Mouse (Mus musculus) kidney, postnatal 0 days (tissue): ENCODE measurements around the gene Ccl5. TPM values are rescaled to one million over a fixed set of nuclear protein-coding genes. Genes with fewer than 3 reads are reported as not detected.
A peak's percentile ranks its signal among the peaks of the same experiment; 100 is the strongest.

ENCODE experiments used
- ATAC-seq: fragments of 200-750 bp; cut with Nextera tagmentation; replicated peaks from 2 replicates; pipeline ENCODE4 v1.8.0; 2017; ENCODE audit warnings: low read depth, moderate number of reproducible peaks, moderate TSS enrichment, moderate library complexity; ENCODE audit not compliant: low FRiP score
- DNase-seq: peaks from one replicate; pipeline ENCODE4 v3.0.0-alpha.2; 2016; ENCODE audit warnings: low spot score
- H3K27ac ChIP-seq: fragments of 300-500 bp; sonication (generic); 2 replicates; pipeline ENCODE4 v1.5.1; 2014; ENCODE audit warnings: mild to moderate bottlenecking
- H3K27me3 ChIP-seq: fragments of 300-500 bp; sonication (generic); 2 replicates; pipeline ENCODE4 v1.6.1; 2014; ENCODE audit warnings: low read length, mixed read lengths; ENCODE audit not compliant: insufficient read depth
- H3K36me3 ChIP-seq: fragments of 300-500 bp; sonication (generic); 2 replicates; pipeline ENCODE4 v1.6.1; 2014; ENCODE audit warnings: low read length, mixed read lengths; ENCODE audit not compliant: insufficient read depth
- H3K4me1 ChIP-seq: fragments of 300-500 bp; sonication (generic); replicated peaks from 2 replicates; pipeline ENCODE4 v1.6.1; 2014; ENCODE audit warnings: antibody characterized with exemption, low read length, mixed read lengths; ENCODE audit not compliant: insufficient read depth
- H3K4me2 ChIP-seq: fragments of 300-500 bp; sonication (generic); 2 replicates; pipeline ENCODE4 v1.6.1; 2014; ENCODE audit warnings: mild to moderate bottlenecking, low read length, moderate library complexity, mixed read lengths
- H3K4me3 ChIP-seq: fragments of 300-500 bp; sonication (generic); replicated peaks from 2 replicates; pipeline ENCODE4 v1.5.1; 2014; ENCODE audit warnings: low read depth, low read length
- H3K9ac ChIP-seq: fragments of 300-500 bp; sonication (generic); 2 replicates; pipeline ENCODE4 v1.6.1; 2014; ENCODE audit warnings: low read depth, low read length
- H3K9me3 ChIP-seq: fragments of 300-500 bp; sonication (generic); replicated peaks from 2 replicates; pipeline ENCODE4 v1.6.1; 2016; ENCODE audit warnings: low read length, inconsistent platforms, mixed read lengths
- CTCF ChIP-seq: IDR thresholded peaks from 2 replicates; pipeline ENCODE4 v1.5.1; 2016; ENCODE audit warnings: antibody characterized with exemption, low read depth, mild to moderate bottlenecking, moderate library complexity
- WGBS: fragments of 180-500 bp; shearing (Covaris S2); extraction: QIAGEN DNeasy Blood & Tissue Kit; methylation state at CpG from one replicate; pipeline ENCODE4 v1.1.7; 2014; 5-methylcytosine and 5-hydroxymethylcytosine counted together
- polyA plus RNA-seq: library from polyadenylated mRNA; unstranded; fragments of >200 nt; fragmentation: Nextera tagmentation; extraction: Ambion mirVana; gene quantifications from 2 replicates; pipeline ENCODE4 v1.2.1, GENCODE M21; 2015

Ccl5 gene
- polyA plus RNA-seq, 1 experiment from 2014 or later, result 0.79 TPM

DNA sequence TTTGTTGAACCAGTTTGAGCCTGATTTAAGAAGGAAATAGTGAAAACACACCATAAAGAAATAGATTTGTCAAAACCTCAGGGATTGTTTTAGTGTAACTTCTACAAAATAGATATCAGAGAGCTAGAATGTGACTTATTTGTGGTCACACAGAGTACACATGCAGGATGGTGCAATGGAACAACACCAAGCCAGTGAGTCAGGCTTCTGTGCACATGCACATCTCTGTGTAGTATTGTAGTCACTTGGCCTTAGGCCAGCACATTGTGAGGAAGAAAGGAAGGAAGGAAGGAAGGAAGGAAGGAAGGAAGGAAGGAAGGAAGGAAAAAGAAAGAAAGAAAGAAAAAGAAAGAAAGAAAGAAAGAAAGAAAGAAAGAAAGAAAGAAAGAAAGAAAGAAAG is 13.2 kb downstream of the Ccl5 start:
- ATAC-seq (no peak), DNase-seq (no peak)
- Histone ChIP-seq H3K36me3 (no peaks in the 10 kb centered on the region), H3K27me3 (no peaks in the 10 kb centered on the region), H3K4me2 (no peak overlapping the region), H3K4me3 (no peak overlapping the region), H3K9ac (no peak overlapping the region), H3K27ac (no peak overlapping the region), H3K9me3 (no peaks in the 10 kb centered on the region), H3K4me1 (no peaks in the 10 kb centered on the region)
- no peak for TF ChIP-seq CTCF

DNA sequence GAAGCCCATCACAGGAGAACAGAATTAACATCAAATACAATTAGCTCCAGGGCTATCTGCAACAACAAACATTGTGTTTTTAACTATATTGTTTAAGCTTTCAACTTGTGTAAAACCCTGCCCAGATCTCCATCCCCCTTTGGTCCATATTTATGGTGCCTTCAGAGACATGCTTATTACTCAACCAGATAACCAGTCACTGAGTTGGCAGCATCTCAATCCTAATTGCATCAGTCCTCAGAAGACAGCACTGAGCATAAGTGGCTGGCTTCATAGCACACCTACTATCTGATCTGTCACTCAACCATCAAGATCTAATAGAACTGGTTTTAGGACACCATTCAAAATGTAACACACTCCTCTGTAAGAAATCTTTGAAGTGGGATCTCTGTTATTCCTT is 20.8 kb downstream of the Ccl5 start:
- Histone ChIP-seq H3K27me3 (no peaks in the 10 kb centered on the region), H3K4me2 (no peak overlapping the region), H3K27ac (no peak overlapping the region), H3K9me3 (no peaks in the 10 kb centered on the region), H3K4me1 (no peaks in the 10 kb centered on the region), H3K36me3 (peaks cover 8% of the 10 kb centered on the region), H3K9ac (no peak overlapping the region), H3K4me3 (no peak overlapping the region)
- no peak for ATAC-seq
- no peak for TF ChIP-seq CTCF
- no peak for DNase-seq

DNA sequence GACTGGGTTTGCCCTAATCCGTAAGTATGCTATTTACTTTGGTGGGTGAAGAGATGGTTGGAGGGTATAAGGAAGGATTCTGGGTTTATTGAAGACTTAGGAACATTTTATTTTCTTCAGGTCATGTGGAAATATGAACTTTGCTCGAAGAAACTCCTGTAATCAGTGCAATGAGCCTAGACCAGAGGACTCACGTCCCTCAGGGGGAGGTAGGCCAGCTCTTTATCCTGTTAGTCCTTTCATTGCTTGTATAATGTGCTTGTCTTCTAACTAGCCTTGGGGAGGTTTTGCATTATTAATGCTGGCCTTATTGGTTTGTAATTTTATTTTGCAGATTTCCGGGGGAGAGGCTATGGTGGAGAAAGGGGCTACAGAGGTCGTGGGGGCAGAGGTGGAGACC is 26.0 kb downstream of the Ccl5 start:
- Histone ChIP-seq H3K4me2 (no peak overlapping the region), H3K27ac (no peak overlapping the region), H3K27me3 (no peaks in the 10 kb centered on the region), H3K9me3 (no peaks in the 10 kb centered on the region), H3K36me3 (peaks cover 31% of the 10 kb centered on the region), H3K4me3 (no peak overlapping the region), H3K9ac (no peak overlapping the region), H3K4me1 (no peaks in the 10 kb centered on the region)
- DNase-seq, result no peak
- no peak for ATAC-seq
- no peak for TF ChIP-seq CTCF
- WGBS, result 91% methylated on average over 5 of the region's 5 CpGs

DNA sequence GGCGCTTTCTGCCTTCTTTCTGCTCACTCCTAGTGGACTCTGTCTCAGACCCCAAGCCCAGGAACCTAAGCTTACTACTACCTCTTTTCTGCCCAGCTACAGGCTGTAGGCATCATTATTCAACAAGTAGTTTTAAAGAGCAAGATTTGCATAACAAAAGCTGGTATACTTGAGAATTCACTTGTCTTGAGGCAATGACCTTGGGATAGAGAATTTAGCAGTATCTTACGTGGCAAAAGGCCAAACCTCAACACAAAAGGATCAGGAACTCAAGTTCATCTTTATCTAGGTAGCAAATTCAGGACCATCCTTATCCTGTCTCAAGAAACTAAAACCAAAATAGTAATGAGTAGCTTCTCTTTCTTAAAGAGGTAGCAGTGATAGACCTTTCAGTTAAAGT is 34.7 kb downstream of the Ccl5 start:
- Histone ChIP-seq H3K4me3 (no peak overlapping the region), H3K4me1 (no peaks in the 10 kb centered on the region), H3K27ac (no peak overlapping the region), H3K9ac (no peak overlapping the region), H3K36me3 (peaks cover 3% of the 10 kb centered on the region; the same call in 1 of the 2 replicates), H3K4me2 (no peak overlapping the region), H3K9me3 (no peaks in the 10 kb centered on the region), H3K27me3 (no peaks in the 10 kb centered on the region)
- no peak for TF ChIP-seq CTCF
- 91% methylated on average over 2 of the region's 2 CpGs for WGBS
- ATAC-seq, result no peak
- no peak for DNase-seq

DNA sequence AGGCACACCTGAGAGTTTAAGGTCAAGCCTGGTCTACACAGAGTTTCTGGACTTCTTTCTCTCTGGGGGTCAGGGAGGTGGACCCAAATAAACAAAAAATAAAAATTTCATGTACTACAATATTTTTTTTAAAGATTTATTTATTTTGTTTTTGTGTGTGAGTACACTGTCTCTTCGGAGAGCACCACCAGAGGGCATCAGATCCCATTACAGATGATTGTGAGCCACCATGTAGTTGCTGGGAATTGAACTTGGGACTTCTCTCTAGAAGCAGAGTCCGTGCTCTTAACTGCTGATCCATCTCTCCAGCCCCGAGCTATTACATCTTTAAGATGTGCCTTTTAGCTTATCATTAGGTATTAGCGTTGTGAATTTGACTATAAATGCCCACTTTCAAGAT is 38.8 kb downstream of the Ccl5 start:
- WGBS, result 83% methylated on average over 4 of the region's 4 CpGs
- Histone ChIP-seq H3K36me3 (peaks cover 14% of the 10 kb centered on the region; the same call in 1 of the 2 replicates), H3K27me3 (no peaks in the 10 kb centered on the region), H3K4me2 (no peak overlapping the region), H3K4me1 (no peaks in the 10 kb centered on the region), H3K4me3 (no peak overlapping the region), H3K9me3 (no peaks in the 10 kb centered on the region), H3K9ac (no peak overlapping the region), H3K27ac (no peak overlapping the region)
- no peak for DNase-seq
- TF ChIP-seq CTCF, result peak; percentile 40
- ATAC-seq, result no peak

Other genes with a start within 250 kb of the Ccl5 start
- gene Slfn14, start 243.8 kb downstream of the Ccl5 start, polyA plus RNA-seq, result 0.08 TPM in 1 of 2 replicates, not detected in the other
- 42.4 and 45.1 TPM in 2 replicates for gene Ap2b1, start 231.5 kb downstream of the Ccl5 start, polyA plus RNA-seq
- gene Pex12, start 227.9 kb downstream of the Ccl5 start, polyA plus RNA-seq, result 12.2 and 12.7 TPM in 2 replicates
- gene Rasl10b, start 121.4 kb downstream of the Ccl5 start, polyA plus RNA-seq, result 0.38 and 0.49 TPM in 2 replicates
- not detected in 2 replicates for gene Gas2l2, start 101.1 kb downstream of the Ccl5 start, polyA plus RNA-seq
- gene 1700020L24Rik, start 92.8 kb downstream of the Ccl5 start, polyA plus RNA-seq, result 0.22 TPM in 1 of 2 replicates, not detected in the other
- 1.9 and 2.2 TPM in 2 replicates for gene Mmp28, start 67.4 kb downstream of the Ccl5 start, polyA plus RNA-seq
- 5.7 and 6.7 TPM in 2 replicates for gene Taf15, start 57.4 kb downstream of the Ccl5 start, polyA plus RNA-seq
- gene Heatr9, start 8.3 kb downstream of the Ccl5 start, polyA plus RNA-seq, result not detected in 2 replicates
- gene Ccl9, start 48.1 kb upstream of the Ccl5 start, polyA plus RNA-seq, result 3.6 and 4.1 TPM in 2 replicates
- 9.5 and 12.0 TPM in 2 replicates for gene Ccl6, start 62.6 kb upstream of the Ccl5 start, polyA plus RNA-seq
- gene Rpl9-ps1, start 115.1 kb upstream of the Ccl5 start, polyA plus RNA-seq, result not detected in 2 replicates
- gene Ccl3, start 118.8 kb upstream of the Ccl5 start, polyA plus RNA-seq, result 0.55 and 1.3 TPM in 2 replicates
- gene Ccl4, start 132.1 kb upstream of the Ccl5 start, polyA plus RNA-seq, result 0.94 and 1.7 TPM in 2 replicates
- gene Wfdc17, start 173.5 kb upstream of the Ccl5 start, polyA plus RNA-seq, result 3.5 and 6.6 TPM in 2 replicates
- gene Wfdc18, start 178.5 kb upstream of the Ccl5 start, polyA plus RNA-seq, result 0.33 TPM in 1 of 2 replicates, not detected in the other
- gene Wfdc21, start 216.4 kb upstream of the Ccl5 start, polyA plus RNA-seq, result 1.5 and 1.7 TPM in 2 replicates
- 14.4 and 14.9 TPM in 2 replicates for gene Heatr6, start 223.2 kb upstream of the Ccl5 start, polyA plus RNA-seq